Mouse (Mus musculus) spleen, adult 18-20 months (tissue): ENCODE results near the gene Rasal2.
"Not testable (repeated sequence)": the region's sequence is repeated elsewhere in the genome, so short reads cannot be mapped to it uniquely, and the experiment has no call there.

ENCODE experiments used
- DNase-seq, 2 experiments: peaks; one replicate each; pipeline ENCODE4 v3.0.0; 2022; ENCODE audit warnings: mixed read lengths in 2 of 2

The Rasal2 gene

GRCm38 (mm10) chr1:157236650-157237344 is 175.6 kb downstream of the Rasal2 start:
- not testable (repeated sequence) for DNase-seq

- DNase-seq: no peak
Measured at GRCm38 (mm10) chr1:157233451-157233850, 178.9 kb downstream of the Rasal2 start.

- DNase-seq: no peak
Measured at GRCm38 (mm10) chr1:157232372-157232771, 180.0 kb downstream of the Rasal2 start.

- DNase-seq: no peak
Measured at GRCm38 (mm10) chr1:157231016-157231415, 181.4 kb downstream of the Rasal2 start.

- DNase-seq: no peak
Measured at GRCm38 (mm10) chr1:157230386-157230785, 182.0 kb downstream of the Rasal2 start.

- no peak for DNase-seq
Measured at GRCm38 (mm10) chr1:157225013-157225412, 187.4 kb downstream of the Rasal2 start.

- DNase-seq: no peak
Measured at GRCm38 (mm10) chr1:157220910-157221309, 191.5 kb downstream of the Rasal2 start.

GRCm38 (mm10) chr1:157220466-157220865 is 191.9 kb downstream of the Rasal2 start:
- no peak for DNase-seq

- DNase-seq: no peak
Measured at GRCm38 (mm10) chr1:157208754-157209153, 203.6 kb downstream of the Rasal2 start.

GRCm38 (mm10) chr1:157205685-157206084 is 206.7 kb downstream of the Rasal2 start:
- no peak for DNase-seq

- no peak for DNase-seq
Measured at GRCm38 (mm10) chr1:157183043-157183442, 229.4 kb downstream of the Rasal2 start.

- DNase-seq: no peak
Measured at GRCm38 (mm10) chr1:157182431-157182830, 230.0 kb downstream of the Rasal2 start.

GRCm38 (mm10) chr1:157181081-157181480 is 231.3 kb downstream of the Rasal2 start:
- DNase-seq: no peak

- DNase-seq: no peak
Measured at GRCm38 (mm10) chr1:157178988-157179764, 233.2 kb downstream of the Rasal2 start.

- DNase-seq: no peak
Measured at GRCm38 (mm10) chr1:157169292-157169691, 243.1 kb downstream of the Rasal2 start.

GRCm38 (mm10) chr1:157168891-157169290 is 243.5 kb downstream of the Rasal2 start:
- DNase-seq: no peak

- DNase-seq: no peak
Measured at GRCm38 (mm10) chr1:157153781-157154180, 258.6 kb downstream of the Rasal2 start.

GRCm38 (mm10) chr1:157150107-157150506 is 262.3 kb downstream of the Rasal2 start:
- DNase-seq: no peak

GRCm38 (mm10) chr1:157144621-157145020 is 267.8 kb downstream of the Rasal2 start:
- DNase-seq: no peak

GRCm38 (mm10) chr1:157143326-157143932 is 269.0 kb downstream of the Rasal2 start:
- DNase-seq: no peak

GRCm38 (mm10) chr1:157141014-157141413 is 271.4 kb downstream of the Rasal2 start:
- DNase-seq: no peak

- DNase-seq: no peak
Measured at GRCm38 (mm10) chr1:157137854-157138241, 274.5 kb downstream of the Rasal2 start.

- DNase-seq: no peak
Measured at GRCm38 (mm10) chr1:157137132-157137853, 275.1 kb downstream of the Rasal2 start.
